Mouse (Mus musculus) embryonic fibroblast, embryonic 13.5 days (primary cell): Measurements from ENCODE around the gene Gm4969. TPM values are rescaled to one million over a fixed set of nuclear protein-coding genes. Genes with fewer than 3 reads are reported as not detected.
A peak's percentile ranks its signal among the peaks of the same experiment; 100 is the strongest.
"Not testable (repeated sequence)": the region's sequence is repeated elsewhere in the genome, so short reads cannot be mapped to it uniquely, and the experiment has no call there.

Experiments used
- H3K27ac ChIP-seq: 2 replicates; pipeline ENCODE4 v1.5.1; 2012; ENCODE audit warnings: low read length, control low read depth, inconsistent platforms; ENCODE audit not compliant: insufficient read depth
- H3K4me1 ChIP-seq: 2 replicates; pipeline ENCODE4 v1.6.1; 2011; ENCODE audit warnings: low read length; ENCODE audit not compliant: control insufficient read depth, insufficient read depth
- H3K4me3 ChIP-seq: 2 replicates; pipeline ENCODE4 v1.5.1; 2011; ENCODE audit warnings: mild to moderate bottlenecking, control low read depth, low read length; ENCODE audit not compliant: insufficient read depth
- CTCF ChIP-seq: IDR thresholded peaks from 2 replicates; pipeline ENCODE4 v1.5.1; 2011; ENCODE audit warnings: mild to moderate bottlenecking, control low read depth, low read length, moderate library complexity, borderline replicate concordance; ENCODE audit not compliant: insufficient read depth
- POLR2A ChIP-seq: IDR thresholded peaks from 2 replicates; pipeline ENCODE4 v1.6.1; 2011; ENCODE audit warnings: low read depth, mild to moderate bottlenecking, control low read depth, low read length, moderate library complexity
- polyA plus RNA-seq: library from polyadenylated mRNA; stranded (reverse); fragments of >200 nt; gene quantifications from 2 replicates; pipeline ENCODE4 v1.2.4, GENCODE M21; 2011; ENCODE audit warnings: low read depth; ENCODE audit not compliant: missing spikeins, insufficient read length

The Gm4969 gene
- polyA plus RNA-seq, 1 experiment, result not detected

DNA sequence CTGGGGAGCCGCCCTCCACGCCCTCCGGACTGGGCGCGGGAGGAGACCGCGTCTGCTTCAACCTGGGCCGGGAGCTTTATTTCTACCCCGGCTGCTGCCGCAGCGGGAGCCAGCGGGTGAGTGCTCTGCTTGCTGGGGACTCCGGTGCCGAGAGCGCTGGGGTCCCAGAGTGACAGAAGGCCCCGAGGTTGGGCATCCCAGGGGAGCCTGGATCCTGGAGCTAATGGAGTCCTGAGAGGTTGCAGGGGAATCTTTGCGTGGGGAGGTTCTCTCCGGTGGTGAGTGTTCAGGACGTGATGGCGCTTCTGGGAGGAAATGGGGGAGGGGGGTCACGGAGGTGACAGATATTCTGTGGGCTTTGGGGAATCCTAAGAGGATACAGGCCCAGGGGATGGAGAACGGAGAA, 41.6 kb downstream of the Gm4969 start:
- no peak overlapping the region; the same call in 1 of the 2 replicates for H3K27ac ChIP-seq
- peak overlapping the region; percentile 89 for H3K4me3 ChIP-seq
- TF ChIP-seq CTCF, result no peak
- no peak for TF ChIP-seq POLR2A
- H3K4me1 ChIP-seq, result peaks cover 4% of the 10 kb centered on the region; the same call in 1 of the 2 replicates

DNA sequence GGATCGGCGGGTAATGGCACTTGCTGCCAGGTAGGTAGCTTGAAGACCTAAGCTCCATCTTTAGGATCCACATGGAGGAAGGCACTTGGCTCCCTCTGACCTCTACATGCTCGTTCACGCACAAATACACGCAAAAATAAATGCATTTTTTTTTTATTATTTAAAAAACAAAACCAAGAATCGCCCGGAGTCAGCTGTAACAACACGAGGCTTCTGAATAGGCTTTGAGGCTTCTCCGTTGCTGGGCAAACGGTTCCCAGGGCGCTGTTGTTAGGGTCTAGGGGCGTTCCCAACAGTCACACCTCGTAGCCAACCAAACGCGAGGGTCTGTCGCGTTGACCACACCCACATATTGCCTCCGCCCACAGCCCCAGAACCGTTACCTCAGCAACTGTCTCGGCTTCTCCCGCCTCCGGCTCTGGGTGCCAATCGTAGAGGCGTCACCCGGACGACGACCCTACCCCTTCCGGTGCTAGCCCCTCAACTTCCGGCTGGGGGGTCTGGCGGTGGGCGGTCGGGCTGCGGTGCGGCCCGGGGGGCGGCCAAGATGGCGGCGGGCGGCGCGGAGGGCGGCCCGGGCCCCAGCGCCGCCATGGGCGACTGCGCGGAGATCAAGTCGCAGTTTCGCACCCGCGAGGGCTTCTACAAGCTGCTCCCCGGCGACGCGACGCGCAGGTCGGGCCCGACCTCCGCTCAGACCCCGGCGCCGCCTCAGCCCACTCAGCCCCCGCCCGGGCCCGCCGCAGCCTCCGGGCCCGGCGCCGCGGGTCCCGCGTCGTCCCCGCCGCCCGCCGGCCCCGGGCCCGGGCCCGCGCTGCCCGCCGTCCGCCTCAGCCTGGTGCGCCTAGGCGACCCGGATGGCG, 42.2 kb downstream of the Gm4969 start, which contains the start of gene Dmwd:
TSS of gene Dmwd (plus strand) at position 505 of the 863 bp plus-strand sequence.
- no peak within 1 kb of the TSS; the same call in 1 of the 2 replicates for H3K27ac ChIP-seq

DNA sequence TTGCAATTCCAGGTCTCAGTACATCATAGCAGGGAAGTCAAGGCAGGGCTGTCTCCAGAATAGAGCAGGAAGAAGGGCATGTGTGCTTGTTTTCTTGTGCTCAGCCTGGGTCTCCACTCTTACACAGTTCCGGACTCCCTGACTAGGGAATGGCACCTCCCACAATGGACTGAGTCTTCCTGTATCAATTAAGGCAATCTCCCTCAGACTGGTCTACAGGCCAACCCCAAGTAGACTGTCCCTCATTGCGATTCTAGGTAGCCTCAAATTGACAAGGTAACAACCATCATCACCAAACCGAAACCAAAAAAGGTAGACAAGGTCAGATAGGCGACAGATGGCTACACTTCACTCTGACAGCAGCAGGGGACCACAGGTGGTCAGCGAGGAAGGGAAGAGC, 42.9 kb downstream of the Gm4969 start:
- H3K4me3 ChIP-seq, result peak overlapping the region; percentile 36
- peaks cover 4% of the 10 kb centered on the region; the same call in 1 of the 2 replicates for H3K4me1 ChIP-seq
- H3K27ac ChIP-seq, result no peak overlapping the region
- no peak for TF ChIP-seq CTCF
- no peak for TF ChIP-seq POLR2A

More for the DNA sequence above, 42.2 kb downstream of the Gm4969 start, which contains the start of gene Dmwd:
- TF ChIP-seq POLR2A (peak; percentile 46; the same call in 1 of the 2 replicates), CTCF (no peak)
- peaks cover 4% of the 10 kb centered on the region; the same call in 1 of the 2 replicates for H3K4me1 ChIP-seq
- H3K4me3 ChIP-seq, result peak within 1 kb of the TSS; percentile 89

DNA sequence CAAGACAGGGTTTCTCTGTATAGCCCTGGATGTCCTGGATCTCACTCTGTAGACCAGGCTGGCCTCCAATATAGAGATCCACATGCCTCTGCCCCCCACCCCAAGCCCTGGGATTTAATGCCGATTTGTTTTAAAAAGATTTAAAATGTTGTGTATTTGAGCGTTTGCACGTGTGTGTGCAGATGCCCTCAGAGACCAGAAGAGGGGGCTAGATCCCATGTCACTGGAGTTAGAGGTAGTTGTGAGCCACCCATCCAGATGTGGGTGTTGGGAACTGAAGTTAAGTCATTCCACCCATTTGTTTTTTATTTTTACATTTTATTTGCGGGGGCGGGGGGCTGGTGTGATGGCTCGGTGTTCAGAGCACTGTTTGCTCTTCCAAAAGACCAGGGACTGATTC, 43.7 kb downstream of the Gm4969 start:
- no peak overlapping the region for H3K4me3 ChIP-seq
- peaks cover 4% of the 10 kb centered on the region; the same call in 1 of the 2 replicates for H3K4me1 ChIP-seq
- TF ChIP-seq POLR2A (no peak), CTCF (no peak)
- H3K27ac ChIP-seq, result no peak overlapping the region

DNA sequence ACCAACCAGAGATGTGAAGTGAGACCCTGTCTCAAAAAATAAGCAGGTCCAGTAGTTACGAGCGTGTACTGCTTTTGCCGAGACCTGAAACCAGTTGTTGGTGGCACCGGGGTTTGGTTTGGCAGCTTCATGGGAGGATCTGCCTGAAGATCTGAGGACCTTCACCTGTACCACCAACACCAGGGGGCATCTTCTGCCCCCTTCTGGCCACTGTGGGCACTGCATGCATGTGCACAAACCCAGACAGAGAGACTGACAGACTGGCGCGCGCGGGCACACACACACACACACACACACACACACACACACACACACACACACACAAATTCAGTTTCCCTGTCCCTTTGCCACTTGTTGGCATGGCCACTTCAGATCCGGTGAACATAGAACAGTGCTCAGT, 44.7 kb downstream of the Gm4969 start:
- TF ChIP-seq CTCF (peak; percentile 47; the same call in 1 of the 2 replicates), POLR2A (no peak)
- H3K4me1 ChIP-seq, result peaks cover 4% of the 10 kb centered on the region; the same call in 1 of the 2 replicates
- no peak overlapping the region for H3K27ac ChIP-seq
- H3K4me3 ChIP-seq, result no peak overlapping the region

DNA sequence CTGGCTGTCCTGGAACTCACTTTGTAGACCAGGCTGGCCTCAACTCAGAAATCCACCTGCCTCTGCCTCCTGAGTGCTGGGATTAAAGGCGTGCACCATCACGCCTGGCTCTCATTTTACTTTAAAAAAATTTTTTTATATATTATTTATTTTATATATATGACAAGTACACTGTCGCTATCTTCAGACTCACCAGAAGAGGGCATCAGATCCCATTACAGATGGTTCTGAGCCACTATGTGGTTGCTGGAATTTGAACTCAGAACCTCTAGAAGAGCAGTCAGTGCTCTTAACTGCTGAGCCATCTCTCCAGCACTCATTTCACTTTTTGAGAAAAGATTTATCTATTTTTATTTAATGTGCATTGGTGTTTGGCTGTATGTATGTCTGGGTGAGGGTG, 47.1 kb downstream of the Gm4969 start:
- H3K4me3 ChIP-seq, H3K27ac ChIP-seq, H3K4me1 ChIP-seq: not testable (repeated sequence)

- no peak overlapping the region for H3K4me3 ChIP-seq
- H3K27ac ChIP-seq, result no peak overlapping the region
- TF ChIP-seq CTCF (peak; percentile 27; the same call in 1 of the 2 replicates), POLR2A (no peak)
- no peaks in the 10 kb centered on the region for H3K4me1 ChIP-seq
Measured at GRCm38 (mm10) chr7:19069500-19069899, 48.7 kb downstream of the Gm4969 start.

DNA sequence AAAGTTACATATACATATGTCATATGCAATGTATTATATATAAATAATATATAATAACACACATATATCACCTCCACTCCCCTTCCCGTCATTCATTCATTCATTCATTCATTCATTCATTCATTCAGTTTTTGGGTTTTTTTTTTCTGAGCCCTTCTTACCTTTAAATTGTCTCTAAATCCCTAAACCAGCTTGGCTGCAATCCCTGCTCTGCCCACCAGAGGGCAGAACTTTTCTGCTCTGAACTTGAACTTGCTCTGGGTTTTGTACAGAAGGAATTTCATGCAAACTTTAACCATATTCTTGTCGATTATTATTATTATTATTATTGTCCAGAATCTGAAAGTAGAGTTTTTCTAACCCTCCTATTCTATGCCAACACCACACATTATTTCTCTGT, 49.5 kb downstream of the Gm4969 start:
- no peak overlapping the region for H3K4me3 ChIP-seq
- no peak overlapping the region for H3K27ac ChIP-seq
- TF ChIP-seq CTCF (0 out of 2 replicates have a peak, but pooled peaks have one; percentile 27), POLR2A (no peak)
- H3K4me1 ChIP-seq, result no peaks in the 10 kb centered on the region

- no peaks in the 10 kb centered on the region for H3K4me1 ChIP-seq
- no peak overlapping the region for H3K27ac ChIP-seq
- no peak overlapping the region for H3K4me3 ChIP-seq
- no peak for TF ChIP-seq POLR2A
- no peak for TF ChIP-seq CTCF
Measured at GRCm38 (mm10) chr7:19067935-19068334, 50.2 kb downstream of the Gm4969 start.

- H3K4me1 ChIP-seq, result no peaks in the 10 kb centered on the region
- no peak overlapping the region for H3K27ac ChIP-seq
- TF ChIP-seq POLR2A (no peak), CTCF (no peak)
- H3K4me3 ChIP-seq, result no peak overlapping the region
Measured at GRCm38 (mm10) chr7:19067063-19067462, 51.1 kb downstream of the Gm4969 start.

DNA sequence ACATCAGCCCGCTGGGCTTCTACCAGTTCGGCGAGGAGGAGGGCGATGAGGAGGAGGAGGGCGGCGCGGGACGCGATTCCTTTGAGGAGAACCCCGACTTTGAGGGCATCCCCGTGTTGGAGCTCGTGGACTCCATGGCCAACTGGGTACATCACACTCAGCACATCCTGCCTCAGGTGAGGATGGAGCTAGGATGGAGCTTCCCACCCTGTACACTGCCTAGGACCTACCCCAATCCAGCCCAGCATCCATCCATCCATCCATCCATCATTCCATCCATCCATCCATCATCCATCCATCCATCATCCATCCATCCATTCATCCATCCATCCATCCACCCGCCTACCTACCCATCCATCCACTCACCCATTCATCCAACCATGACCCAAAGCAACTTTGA, 52.3 kb downstream of the Gm4969 start:
- Histone ChIP-seq H3K4me1 (no peaks in the 10 kb centered on the region), H3K4me3 (no peak overlapping the region), H3K27ac (no peak overlapping the region)
- TF ChIP-seq POLR2A (no peak), CTCF (no peak)
